Mouse (Mus musculus) forebrain, embryonic 12.5 days (tissue): Measurements from ENCODE around the gene Eif4b. TPM values are rescaled to one million over a fixed set of nuclear protein-coding genes. Genes with fewer than 3 reads are reported as not detected.
"Not testable (repeated sequence)": the region's sequence is repeated elsewhere in the genome, so short reads cannot be mapped to it uniquely, and the experiment has no call there.

Source experiments
- ATAC-seq: fragments of 200-750 bp; cut with Nextera tagmentation; 2 replicates; pipeline ENCODE4 v1.8.0; 2017; ENCODE audit warnings: moderate TSS enrichment; ENCODE audit not compliant: low FRiP score
- H3K27ac ChIP-seq: fragments of 300-500 bp; sonication (generic); 2 replicates; pipeline ENCODE4 v1.5.1; 2016; ENCODE audit warnings: mild to moderate bottlenecking
- H3K27me3 ChIP-seq: fragments of 300-500 bp; sonication (generic); 2 replicates; pipeline ENCODE4 v1.6.1; 2016; ENCODE audit warnings: mild to moderate bottlenecking
- H3K36me3 ChIP-seq: fragments of 300-500 bp; sonication (generic); replicated peaks from 2 replicates; pipeline ENCODE4 v1.6.1; 2016; ENCODE audit warnings: mild to moderate bottlenecking
- H3K4me1 ChIP-seq: fragments of 300-500 bp; sonication (generic); 2 replicates; pipeline ENCODE4 v1.6.1; 2016
- H3K4me2 ChIP-seq: fragments of 300-500 bp; sonication (generic); 2 replicates; pipeline ENCODE4 v1.6.1; 2016; ENCODE audit warnings: mild to moderate bottlenecking, moderate library complexity
- H3K4me3 ChIP-seq: fragments of 300-500 bp; sonication (generic); replicated peaks from 2 replicates; pipeline ENCODE4 v1.5.1; 2016; ENCODE audit warnings: mild to moderate bottlenecking
- H3K9ac ChIP-seq: fragments of 300-500 bp; sonication (generic); 2 replicates; pipeline ENCODE4 v1.6.1; 2016; ENCODE audit warnings: mild to moderate bottlenecking
- H3K9me3 ChIP-seq: fragments of 300-500 bp; sonication (generic); 2 replicates; pipeline ENCODE4 v1.6.1; 2016
- WGBS: fragments of 180-500 bp; shearing (Covaris S2); methylation state at CpG from one replicate; pipeline ENCODE4 v1.1.7; 2016; 5-methylcytosine and 5-hydroxymethylcytosine counted together
- polyA plus RNA-seq: library from polyadenylated mRNA; unstranded; fragments of >200 nt; fragmentation: Nextera tagmentation; extraction: Ambion mirVana; gene quantifications from 2 replicates; pipeline ENCODE4 v1.2.1, GENCODE M21; 2016

Eif4b gene
- polyA plus RNA-seq, 1 experiment from 2014 or later = 109 TPM

DNA sequence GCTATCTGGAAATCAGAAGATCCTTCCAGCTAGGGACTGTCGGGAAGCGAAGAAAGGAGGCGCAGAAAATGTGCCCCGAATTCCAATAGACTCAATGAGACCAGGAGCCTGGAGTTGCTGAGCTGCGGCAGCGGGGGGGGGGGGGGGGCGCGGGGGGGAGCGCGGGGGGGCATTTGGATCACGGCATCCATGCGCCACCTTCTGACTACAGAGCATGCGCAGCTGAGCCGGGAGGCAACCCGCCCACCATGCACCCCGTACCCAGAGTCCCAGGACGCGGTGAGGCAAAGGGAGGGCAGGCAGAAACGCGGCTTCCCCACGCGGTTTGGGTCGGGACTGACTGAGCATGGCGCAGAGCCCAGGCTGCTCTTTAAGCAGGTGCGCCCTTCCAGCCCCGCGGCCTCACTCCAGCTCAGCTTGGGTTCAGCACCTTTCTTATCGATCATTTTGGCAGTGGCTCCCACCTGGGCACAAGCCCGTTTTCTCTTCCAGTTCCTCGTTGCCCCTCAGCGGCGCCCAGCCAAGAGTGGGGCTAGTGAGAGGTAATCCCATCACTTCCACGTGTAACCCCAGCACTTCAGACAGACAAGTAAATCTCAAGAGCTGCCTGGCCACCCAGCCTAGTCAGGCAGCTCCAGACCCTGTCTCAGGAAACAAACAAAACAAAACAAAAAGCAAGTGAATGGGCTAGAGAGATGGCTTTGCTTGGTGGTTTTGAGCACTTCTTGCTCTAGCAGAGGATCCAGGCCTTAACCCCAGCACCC is 21.5 kb upstream of the Eif4b start:
- H3K9me3 ChIP-seq = no peaks in the 10 kb centered on the region
- H3K4me3 ChIP-seq = peak overlapping the region; percentile 48
- peak overlapping the region; percentile 67 for H3K27ac ChIP-seq
- under 1% methylated on average over 27 of the region's 33 CpGs for WGBS
- ATAC-seq = peak; percentile 85
- no peaks in the 10 kb centered on the region; the same call in 1 of the 2 replicates for H3K27me3 ChIP-seq
- H3K36me3 ChIP-seq = no peaks in the 10 kb centered on the region
- H3K4me1 ChIP-seq = no peaks in the 10 kb centered on the region
- peak overlapping the region; percentile 77 for H3K4me2 ChIP-seq
- peak overlapping the region; percentile 60 for H3K9ac ChIP-seq

DNA sequence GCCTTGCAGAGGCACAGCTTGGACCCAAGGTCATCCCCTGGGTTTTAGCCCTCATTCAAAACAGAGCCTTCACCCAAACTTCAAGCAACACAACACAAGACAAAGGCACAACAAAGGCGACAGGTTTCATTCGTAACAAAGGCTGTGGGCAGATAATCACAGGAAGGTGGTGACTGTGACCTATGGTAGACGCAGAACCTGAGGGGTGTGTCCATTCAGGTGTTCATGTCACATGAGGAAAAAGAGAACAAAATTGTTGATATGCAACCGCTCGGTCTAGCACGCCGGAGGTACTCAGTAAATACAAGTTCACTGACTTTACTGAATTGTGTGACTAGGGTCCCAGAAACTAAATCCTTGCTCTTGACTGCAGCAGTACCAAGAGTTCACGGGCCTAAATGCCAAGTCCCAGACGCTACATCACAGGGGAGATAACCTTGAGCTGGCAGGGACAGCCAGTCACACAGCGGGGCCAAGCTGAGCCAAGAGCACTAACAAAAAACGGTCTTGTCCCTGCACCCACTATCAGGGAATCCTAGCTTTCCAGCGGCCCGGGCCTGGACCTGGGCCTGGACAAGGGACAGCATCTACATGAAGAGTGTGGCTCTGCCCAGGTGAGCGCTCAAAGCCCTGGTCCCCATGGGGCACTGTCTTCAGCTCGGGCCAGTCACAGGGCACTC is 16.9 kb upstream of the Eif4b start:
- no peaks in the 10 kb centered on the region for H3K9me3 ChIP-seq
- H3K4me3 ChIP-seq = no peak overlapping the region
- no peak for ATAC-seq
- H3K27me3 ChIP-seq = no peaks in the 10 kb centered on the region
- no peak overlapping the region for H3K27ac ChIP-seq
- H3K9ac ChIP-seq = no peak overlapping the region
- no peaks in the 10 kb centered on the region for H3K36me3 ChIP-seq
- no peaks in the 10 kb centered on the region for H3K4me1 ChIP-seq
- no peak overlapping the region for H3K4me2 ChIP-seq
- 90% methylated on average over 15 of the region's 15 CpGs for whole genome bisulfite sequencing

DNA sequence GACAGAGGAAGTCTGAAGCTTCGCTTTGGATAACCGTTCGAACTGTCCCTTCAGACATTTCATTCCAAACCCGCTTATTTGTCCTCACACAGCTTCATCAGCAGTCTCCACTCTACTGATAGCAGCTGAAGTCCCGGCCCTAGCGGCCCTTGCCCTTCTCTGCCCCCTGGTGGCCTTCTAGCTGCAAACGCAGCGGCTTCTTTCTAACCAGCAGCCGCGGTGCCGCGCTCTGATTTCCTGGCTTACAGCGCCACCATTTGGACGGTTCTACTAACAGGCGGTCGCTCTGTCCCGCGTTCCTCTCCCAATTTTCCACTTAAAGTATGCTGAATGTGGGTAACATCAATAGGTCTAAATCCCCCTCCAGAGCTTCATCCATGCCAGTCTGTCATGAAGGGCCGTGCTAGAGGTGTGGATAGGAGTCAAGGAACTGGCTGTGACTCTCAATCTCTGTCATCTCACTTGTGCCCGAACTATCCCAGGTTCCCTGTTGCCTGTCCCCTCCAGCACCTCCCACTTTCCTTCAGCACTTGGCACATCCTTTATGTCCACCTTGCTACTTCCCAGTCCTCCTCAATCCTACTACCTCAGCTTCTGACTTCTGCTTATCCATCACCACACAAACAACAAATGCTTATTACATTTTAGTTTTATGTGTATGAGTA is 7.8 kb upstream of the Eif4b start:
- no peaks in the 10 kb centered on the region for H3K4me1 ChIP-seq
- H3K36me3 ChIP-seq = no peaks in the 10 kb centered on the region
- H3K4me3 ChIP-seq = no peak overlapping the region
- H3K4me2 ChIP-seq = no peak overlapping the region
- no peaks in the 10 kb centered on the region for H3K9me3 ChIP-seq
- no peak overlapping the region for H3K9ac ChIP-seq
- 5% methylated on average over 20 of the region's 20 CpGs for WGBS
- H3K27ac ChIP-seq = no peak overlapping the region
- ATAC-seq = peak; percentile 85
- H3K27me3 ChIP-seq = peaks cover 28% of the 10 kb centered on the region

DNA sequence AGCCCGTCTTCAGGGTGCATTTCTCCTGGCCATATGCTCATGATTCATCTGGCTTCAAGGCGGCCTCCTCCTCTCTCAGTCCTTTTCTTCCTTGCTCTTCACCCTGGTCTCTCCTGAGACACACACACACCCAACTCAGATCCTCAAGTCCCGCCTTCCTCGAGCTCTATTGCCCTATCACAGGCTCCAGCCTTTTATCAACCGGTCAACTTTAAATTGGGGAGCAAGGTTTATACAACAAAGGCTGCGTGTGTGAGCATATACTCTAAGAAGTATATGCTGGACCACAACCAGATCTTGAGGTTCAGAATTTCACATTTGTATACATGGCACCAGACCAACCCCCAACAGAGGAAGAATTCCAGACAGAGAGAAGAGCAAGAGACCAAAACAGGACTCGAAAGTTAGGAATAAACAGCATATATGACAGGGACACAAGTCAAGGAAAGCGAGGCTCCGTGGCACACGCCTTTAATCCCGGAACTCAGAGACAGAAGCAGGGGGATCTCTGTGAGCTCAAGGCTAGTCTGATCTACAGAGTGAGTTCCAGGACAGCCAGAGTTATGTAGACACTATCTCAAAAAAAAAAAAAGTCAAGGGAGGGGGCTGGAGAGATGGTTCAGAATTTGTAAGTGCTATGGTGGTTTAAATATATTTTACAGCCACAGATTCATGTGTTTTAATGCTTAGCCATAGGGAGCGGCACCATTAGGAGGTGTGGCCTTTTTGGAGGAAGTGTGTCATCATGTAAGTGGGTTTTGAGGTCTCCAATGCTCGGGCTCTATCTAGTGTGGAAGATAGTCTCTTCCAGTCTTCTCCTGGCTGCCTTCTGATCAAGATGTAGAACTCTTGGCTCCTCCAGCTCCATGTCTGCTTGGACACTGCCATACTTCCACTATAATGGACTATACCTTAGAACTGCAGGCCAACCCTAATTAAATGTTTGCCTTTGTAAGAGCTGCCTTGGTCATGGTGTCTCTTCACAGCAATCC is 2.8 kb upstream of the Eif4b start:
- WGBS = 74% methylated on average over 13 of the region's 13 CpGs
- no peak for ATAC-seq

DNA sequence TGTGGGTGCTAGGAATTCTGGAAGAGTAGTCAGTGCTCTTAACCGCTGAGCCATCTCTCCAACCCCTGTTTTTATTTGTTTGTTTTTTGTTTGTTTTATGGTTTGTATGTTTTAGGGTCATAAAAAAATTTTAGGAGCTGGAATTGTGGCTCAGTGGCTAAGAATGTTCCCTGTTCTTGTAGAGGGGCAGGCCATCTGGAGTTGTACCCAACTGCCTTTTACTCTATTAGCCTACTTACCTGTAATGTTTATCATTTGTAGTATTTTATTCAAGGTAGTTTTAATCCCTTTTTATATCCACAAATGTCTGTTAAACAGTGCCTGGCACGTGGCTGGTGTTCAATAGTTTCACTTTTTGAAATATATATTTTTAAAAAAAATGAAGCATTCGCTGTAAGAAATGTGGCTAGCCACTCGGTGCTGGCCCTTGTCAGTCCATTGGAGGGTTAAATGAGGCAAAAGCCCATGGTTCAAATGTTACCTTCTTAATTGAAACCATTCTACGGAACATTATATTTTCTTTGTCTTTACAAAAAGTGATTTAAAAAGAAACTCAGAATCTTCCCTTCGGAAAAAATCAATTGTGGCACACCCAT is 512 bp upstream of the Eif4b start:
- Histone ChIP-seq H3K36me3 (no peaks in the 10 kb centered on the region), H3K27me3 (peaks cover 17% of the 10 kb centered on the region), H3K4me3 (peak overlapping the region; percentile 82), H3K4me1 (peaks cover 15% of the 10 kb centered on the region), H3K4me2 (peak overlapping the region; percentile 45), H3K9ac (peak overlapping the region; percentile 2; the same call in 1 of the 2 replicates), H3K27ac (peak overlapping the region; percentile 95), H3K9me3 (no peaks in the 10 kb centered on the region)
- WGBS = 16% methylated on average over 6 of the region's 6 CpGs
- ATAC-seq = peak; percentile 50

More for the DNA sequence above, 2.8 kb upstream of the Eif4b start:
- Histone ChIP-seq H3K36me3 (no peaks in the 10 kb centered on the region), H3K27ac (no peak overlapping the region), H3K4me3 (no peak overlapping the region), H3K9ac (no peak overlapping the region), H3K9me3 (no peaks in the 10 kb centered on the region), H3K4me1 (peaks cover 13% of the 10 kb centered on the region), H3K27me3 (peaks cover 32% of the 10 kb centered on the region), H3K4me2 (no peak overlapping the region)

DNA sequence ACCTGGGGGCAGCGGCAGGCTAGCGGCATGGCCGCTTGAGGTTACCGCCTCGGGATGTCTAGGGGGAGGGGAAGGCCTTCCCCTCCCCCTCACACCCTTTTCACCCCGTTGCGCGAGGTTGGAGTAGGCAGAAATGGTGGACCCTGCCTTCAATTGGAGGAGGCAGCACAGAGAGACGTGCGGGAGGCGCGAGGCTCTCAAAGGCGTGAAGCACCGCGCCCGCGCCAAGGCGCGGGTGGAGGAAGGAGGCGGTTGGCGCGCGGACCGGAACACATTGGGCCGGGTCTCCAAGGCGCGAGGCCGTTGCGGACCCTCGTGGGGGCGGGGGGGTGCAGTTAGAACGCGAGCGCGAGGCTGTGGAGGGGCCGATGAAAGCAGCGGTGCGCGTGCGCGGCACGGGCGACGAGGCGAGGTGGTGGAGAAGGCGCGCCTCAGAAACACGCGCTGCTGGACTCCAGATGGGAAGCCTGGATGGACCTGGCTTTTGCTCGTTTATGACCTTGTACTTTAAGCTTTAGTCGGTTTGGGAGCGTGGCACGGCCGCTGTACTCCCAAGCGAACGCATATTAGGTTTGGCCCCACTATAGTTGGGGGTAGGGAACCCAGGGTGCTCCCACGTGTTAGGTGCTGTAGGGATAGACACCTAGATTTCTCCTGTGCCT is 628 bp downstream of the Eif4b start:
- peak overlapping the region; percentile 82 for H3K4me3 ChIP-seq
- ATAC-seq = peak; percentile 27
- H3K9ac ChIP-seq = peak overlapping the region; percentile 94
- no peaks in the 10 kb centered on the region for H3K9me3 ChIP-seq
- H3K27ac ChIP-seq = peak overlapping the region; percentile 95
- WGBS = under 1% methylated on average over 57 of the region's 57 CpGs
- H3K27me3 ChIP-seq = peaks cover 14% of the 10 kb centered on the region
- peaks cover 15% of the 10 kb centered on the region for H3K4me1 ChIP-seq
- no peaks in the 10 kb centered on the region for H3K36me3 ChIP-seq
- H3K4me2 ChIP-seq = peak overlapping the region; percentile 76

DNA sequence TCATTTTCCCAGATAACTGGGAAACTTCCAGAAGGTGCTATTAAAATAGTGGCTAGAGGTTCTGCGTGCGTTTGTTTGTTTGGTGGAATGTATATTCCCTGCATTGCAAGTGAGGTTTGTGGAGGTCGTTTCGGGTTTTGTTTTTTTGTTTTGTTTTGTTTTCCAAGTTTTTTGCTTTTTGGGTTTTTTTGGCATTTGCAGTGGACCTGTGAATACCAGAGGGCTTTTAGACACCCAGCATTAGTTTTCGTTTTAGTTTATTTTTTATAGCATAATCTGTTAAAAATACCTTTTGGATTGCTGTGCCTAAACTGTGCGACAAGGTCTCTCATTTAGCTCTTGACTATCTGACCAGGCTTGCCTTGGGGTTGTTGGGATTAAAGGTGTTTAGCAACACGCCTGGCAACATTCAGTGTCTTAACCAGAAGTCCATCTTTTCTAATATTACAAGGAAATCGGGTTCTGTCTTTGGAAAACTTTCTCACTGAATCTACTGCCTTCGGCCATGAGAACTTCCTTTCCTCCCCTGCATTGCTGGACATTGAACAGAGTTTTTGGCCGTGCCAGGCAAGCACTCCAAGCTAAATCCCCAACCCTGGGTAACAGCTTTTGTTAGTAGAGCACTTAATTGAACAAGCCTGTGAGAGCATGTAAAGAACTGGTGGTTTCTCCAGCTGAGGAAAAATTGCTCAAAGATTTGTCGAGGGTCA is 1.5 kb downstream of the Eif4b start:
- Histone ChIP-seq H3K9ac (peak overlapping the region; percentile 94), H3K4me1 (peaks cover 15% of the 10 kb centered on the region), H3K4me3 (peak overlapping the region; percentile 82), H3K9me3 (no peaks in the 10 kb centered on the region), H3K27ac (no peak overlapping the region), H3K36me3 (no peaks in the 10 kb centered on the region), H3K4me2 (peak overlapping the region; percentile 76), H3K27me3 (peaks cover 14% of the 10 kb centered on the region)
- WGBS = 12% methylated on average over 11 of the region's 11 CpGs
- ATAC-seq = no peak

DNA sequence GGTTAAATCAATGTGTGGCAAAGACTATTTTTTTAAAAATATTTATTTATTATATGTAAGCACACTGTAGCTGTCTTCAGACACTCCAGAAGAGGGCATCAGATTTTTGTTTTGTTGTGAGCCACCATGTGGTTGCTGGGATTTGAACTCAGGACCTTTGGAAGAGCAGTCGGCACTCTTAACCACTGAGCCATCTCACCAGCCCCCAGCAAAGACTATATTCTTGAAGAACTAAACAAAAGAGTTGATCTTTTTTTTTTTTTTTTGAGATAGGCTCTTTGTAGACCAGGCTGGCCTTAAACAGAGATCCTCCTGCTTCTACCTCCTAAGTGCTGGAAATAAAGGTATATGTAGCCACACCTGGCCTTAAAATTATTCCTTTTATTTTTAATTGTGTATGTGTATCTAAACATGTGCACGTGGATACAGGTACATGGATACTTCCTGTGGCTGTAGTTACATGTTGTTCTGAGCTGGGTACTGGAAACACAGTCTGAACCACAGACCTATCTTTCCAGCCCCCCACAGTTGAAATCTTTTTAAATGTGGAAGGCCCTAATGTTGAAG is 3.6 kb downstream of the Eif4b start:
- H3K9ac ChIP-seq = no peak overlapping the region
- no peaks in the 10 kb centered on the region for H3K9me3 ChIP-seq
- no peak for ATAC-seq
- H3K4me1 ChIP-seq = peaks cover 15% of the 10 kb centered on the region
- 97% methylated on average over 2 of the region's 2 CpGs for WGBS
- H3K36me3 ChIP-seq = peaks cover 12% of the 10 kb centered on the region
- H3K4me3 ChIP-seq = no peak overlapping the region
- H3K4me2 ChIP-seq = no peak overlapping the region
- no peaks in the 10 kb centered on the region for H3K27me3 ChIP-seq
- H3K27ac ChIP-seq = no peak overlapping the region

DNA sequence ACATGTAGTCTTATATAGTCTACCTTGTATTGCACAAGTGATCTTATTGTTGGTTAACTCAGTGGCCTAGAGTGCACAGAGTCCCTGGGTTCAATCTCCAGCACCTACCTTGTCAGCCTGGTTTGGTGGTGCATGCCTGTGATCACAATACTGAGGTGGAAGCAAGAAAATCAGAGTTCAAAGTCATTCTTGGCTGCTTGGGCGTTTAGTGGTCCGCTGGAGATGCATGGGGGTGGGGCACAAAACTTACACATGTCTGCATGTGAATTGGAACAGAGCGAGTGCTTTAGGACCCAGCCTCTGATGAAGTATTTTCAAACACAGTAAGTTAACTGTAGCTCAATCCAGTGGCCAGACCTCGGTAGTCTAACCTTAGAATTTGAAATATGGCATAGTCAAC is 5.6 kb downstream of the Eif4b start:
- ATAC-seq = no peak
- peaks cover 15% of the 10 kb centered on the region for H3K4me1 ChIP-seq
- no peak overlapping the region for H3K4me3 ChIP-seq
- peaks cover 31% of the 10 kb centered on the region for H3K36me3 ChIP-seq
- H3K27me3 ChIP-seq = no peaks in the 10 kb centered on the region
- no peak overlapping the region for H3K9ac ChIP-seq
- 86% methylated on average over 4 of the region's 4 CpGs for WGBS
- H3K27ac ChIP-seq = no peak overlapping the region
- H3K4me2 ChIP-seq = no peak overlapping the region
- no peaks in the 10 kb centered on the region for H3K9me3 ChIP-seq

DNA sequence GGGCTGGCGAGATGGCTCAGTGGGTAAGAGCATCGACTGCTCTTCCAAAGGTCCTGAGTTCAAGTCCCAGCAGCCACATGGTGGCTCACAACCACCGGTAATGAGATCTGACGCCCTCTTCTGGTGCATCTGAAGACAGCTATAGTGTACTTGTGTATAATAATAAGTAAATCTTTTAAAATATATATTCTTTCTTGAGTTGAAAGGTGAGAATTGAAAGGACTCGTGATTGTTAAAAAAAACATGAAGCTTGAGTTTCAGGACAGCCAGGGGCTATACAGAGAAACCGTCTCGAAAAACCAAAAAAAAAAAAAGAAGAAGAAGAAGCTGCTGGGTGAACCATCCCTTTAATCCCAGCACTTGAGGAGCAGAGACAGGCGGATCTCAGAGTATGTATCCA is 6.4 kb downstream of the Eif4b start:
- Histone ChIP-seq H3K4me1 (peaks cover 11% of the 10 kb centered on the region), H3K36me3 (peaks cover 38% of the 10 kb centered on the region)
- ATAC-seq, H3K9me3 ChIP-seq, H3K27me3 ChIP-seq, H3K4me2 ChIP-seq, H3K9ac ChIP-seq, H3K27ac ChIP-seq, H3K4me3 ChIP-seq: not testable (repeated sequence)
- WGBS = 84% methylated on average over 8 of the region's 8 CpGs
